Mouse (Mus musculus): ENCODE measurements at regions not wholly inside any gene's neighbourhood (a gene's known extent, or its start where the extent isn't known, plus 50 kb on each side); places are given as distances from the start of the nearest gene placed in this dataset.
A peak's percentile ranks its signal among the peaks of the same experiment; 100 is the strongest.

DNA sequence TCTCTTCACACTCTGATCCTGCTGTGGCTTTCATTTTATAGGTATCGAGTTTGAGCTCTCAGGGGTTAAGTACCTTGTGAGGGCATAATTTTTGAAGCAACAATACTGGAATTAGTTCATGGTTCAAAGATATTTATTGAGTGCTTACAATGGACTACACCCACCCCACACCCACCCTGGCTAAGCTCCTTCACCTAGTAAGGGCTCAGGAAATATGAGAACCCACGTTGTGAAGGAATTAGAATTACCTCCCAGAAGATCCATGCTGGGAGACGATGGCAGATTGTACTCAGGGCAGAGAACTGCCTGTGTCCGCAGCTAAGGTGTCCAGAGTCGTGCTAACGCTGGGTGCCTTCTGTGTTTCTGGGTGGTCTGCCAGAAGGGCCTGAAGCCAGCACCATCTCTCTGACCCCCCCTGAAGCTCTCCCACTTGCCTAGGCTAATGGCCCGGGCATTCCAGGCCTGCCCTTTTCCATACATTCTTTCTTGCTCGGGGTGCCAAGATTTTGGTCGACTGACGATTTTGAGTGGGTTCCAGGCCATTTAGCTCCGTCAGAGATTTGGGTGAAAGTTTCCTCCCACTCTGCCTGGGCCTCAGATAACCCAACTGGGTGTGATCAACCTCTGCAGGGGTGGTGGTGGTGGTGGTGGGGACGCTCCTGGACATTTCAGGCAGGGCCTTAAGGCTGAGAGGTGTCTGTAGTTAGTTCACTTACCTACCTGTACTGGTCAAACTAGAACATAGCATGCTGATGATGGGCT is 67.7 kb upstream of the Bcl6 start:
- H3K4me3 ChIP-seq (ENCODE audit: low read depth, low read length) = no peak overlapping the region
- H3K4me2 ChIP-seq (replicated peaks; ENCODE audit: low read depth) = no peak overlapping the region
- peak; percentile 40 for ATAC-seq
- no peak overlapping the region for H3K9ac ChIP-seq (ENCODE audit: low read depth, low read length)
- H3K27ac ChIP-seq (ENCODE audit: low read depth, low read length) = no peak overlapping the region
- no peaks in the 10 kb centered on the region for H3K36me3 ChIP-seq (ENCODE audit: control insufficient read depth, insufficient read depth)
- H3K4me1 ChIP-seq (replicated peaks; ENCODE audit: control insufficient read depth, insufficient read depth, low read length) = no peaks in the 10 kb centered on the region
- TF ChIP-seq CTCF (IDR thresholded peaks at IDR 0.05; ENCODE audit: low read depth) = no peak
- no peaks in the 10 kb centered on the region for H3K27me3 ChIP-seq (replicated peaks; ENCODE audit: control insufficient read depth, insufficient read depth, low read length)
- no peaks in the 10 kb centered on the region for H3K9me3 ChIP-seq (ENCODE audit: control insufficient read depth)
- 45% methylated on average over 12 of the region's 12 CpGs for WGBS

DNA sequence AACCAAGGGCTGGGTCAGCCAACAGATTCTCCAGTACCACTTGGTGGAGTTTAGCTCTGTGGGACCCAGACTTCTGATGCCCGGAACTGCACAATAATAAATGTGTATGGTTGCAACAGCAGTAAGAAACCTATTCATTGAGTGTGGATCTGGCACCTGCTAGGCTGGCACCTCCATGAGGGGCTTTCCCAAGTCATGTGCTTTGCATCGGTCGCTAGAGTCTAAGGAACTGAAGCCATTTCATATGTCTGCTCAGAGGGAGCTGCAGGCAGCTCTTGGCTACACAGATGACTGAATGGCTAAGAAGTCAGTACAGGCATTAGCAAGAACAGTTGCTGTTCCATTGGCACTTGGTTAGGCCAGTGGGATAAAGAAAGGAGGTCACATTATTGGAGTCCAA is 65.6 kb upstream of the Bcl6 start:
- no peak for ATAC-seq
- Histone ChIP-seq H3K9ac (ENCODE audit: low read depth, low read length) (no peak overlapping the region), H3K4me2 (replicated peaks; ENCODE audit: low read depth) (no peak overlapping the region), H3K27ac (ENCODE audit: low read depth, low read length) (no peak overlapping the region), H3K36me3 (ENCODE audit: control insufficient read depth, insufficient read depth) (no peaks in the 10 kb centered on the region), H3K4me3 (ENCODE audit: low read depth, low read length) (no peak overlapping the region), H3K9me3 (ENCODE audit: control insufficient read depth) (no peaks in the 10 kb centered on the region), H3K4me1 (replicated peaks; ENCODE audit: control insufficient read depth, insufficient read depth, low read length) (no peaks in the 10 kb centered on the region), H3K27me3 (replicated peaks; ENCODE audit: control insufficient read depth, insufficient read depth, low read length) (no peaks in the 10 kb centered on the region)
- WGBS = 99% methylated on average over 3 of the region's 3 CpGs
- no peak for TF ChIP-seq CTCF (IDR thresholded peaks at IDR 0.05; ENCODE audit: low read depth)

DNA sequence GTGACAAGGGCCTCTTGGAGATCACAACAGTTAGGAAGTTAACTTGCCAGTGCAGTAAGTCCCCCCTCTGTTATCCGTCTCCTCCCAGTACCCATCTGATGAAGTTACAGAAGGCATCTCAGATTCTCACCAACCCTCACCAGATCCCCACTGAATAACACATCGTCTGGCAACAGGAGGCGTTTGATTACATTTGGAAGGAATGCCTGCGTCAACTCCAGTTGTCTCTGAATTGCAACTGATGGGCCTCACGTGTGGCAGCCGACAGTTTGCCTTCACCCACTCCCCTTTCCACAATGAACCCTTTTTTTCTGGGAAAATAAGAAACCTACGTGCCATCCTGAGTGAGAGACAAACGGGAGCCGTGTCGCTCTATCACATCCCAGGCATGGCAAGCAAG is 64.8 kb upstream of the Bcl6 start:
- no peaks in the 10 kb centered on the region for H3K9me3 ChIP-seq (ENCODE audit: control insufficient read depth)
- no peak overlapping the region for H3K27ac ChIP-seq (ENCODE audit: low read depth, low read length)
- TF ChIP-seq CTCF (IDR thresholded peaks at IDR 0.05; ENCODE audit: low read depth) = no peak
- H3K4me2 ChIP-seq (replicated peaks; ENCODE audit: low read depth) = no peak overlapping the region
- no peak for ATAC-seq
- no peak overlapping the region for H3K4me3 ChIP-seq (ENCODE audit: low read depth, low read length)
- no peaks in the 10 kb centered on the region for H3K27me3 ChIP-seq (replicated peaks; ENCODE audit: control insufficient read depth, insufficient read depth, low read length)
- 78% methylated on average over 10 of the region's 10 CpGs for WGBS
- H3K4me1 ChIP-seq (replicated peaks; ENCODE audit: control insufficient read depth, insufficient read depth, low read length) = no peaks in the 10 kb centered on the region
- no peak overlapping the region for H3K9ac ChIP-seq (ENCODE audit: low read depth, low read length)
- no peaks in the 10 kb centered on the region for H3K36me3 ChIP-seq (ENCODE audit: control insufficient read depth, insufficient read depth)

DNA sequence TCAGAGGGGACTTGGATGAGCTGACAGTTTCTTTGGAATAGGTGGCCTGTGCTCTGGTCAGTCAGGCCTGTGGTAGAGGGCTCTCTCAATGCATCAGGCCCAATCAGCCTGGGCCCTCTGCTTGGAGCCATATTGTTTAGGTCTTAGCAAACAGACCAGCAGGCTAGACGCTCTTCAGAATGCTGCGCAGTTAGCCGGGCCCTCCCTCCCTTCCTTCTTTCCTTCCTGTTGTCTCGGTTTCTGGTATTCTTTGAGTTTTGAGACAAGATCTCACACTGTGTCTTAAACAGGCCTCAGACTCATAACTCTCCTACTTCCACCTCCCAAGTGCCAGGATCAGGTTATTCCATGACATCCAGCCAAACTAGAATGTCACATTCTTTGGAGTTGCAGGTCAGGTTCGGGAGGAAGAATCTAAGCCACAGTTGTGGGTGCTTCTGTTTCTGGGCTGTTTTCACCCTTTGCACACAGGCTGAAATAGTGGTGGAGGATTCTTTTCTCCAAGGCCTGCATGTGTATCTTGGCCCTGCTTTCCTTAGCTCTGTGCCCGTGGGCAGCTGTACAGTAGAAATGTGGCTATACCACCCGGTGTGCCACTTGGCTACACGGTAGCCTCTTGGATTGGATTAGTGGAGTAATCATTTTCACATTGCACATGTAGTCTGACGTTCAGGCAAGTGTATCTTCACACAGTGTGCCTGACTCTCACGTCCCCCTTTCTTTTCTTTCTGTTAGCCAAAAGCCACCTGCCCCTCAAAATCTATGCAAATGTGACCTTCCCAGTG is 62.4 kb upstream of the Bcl6 start:
- Histone ChIP-seq H3K9ac (ENCODE audit: low read depth, low read length) (no peak overlapping the region), H3K4me1 (replicated peaks; ENCODE audit: control insufficient read depth, insufficient read depth, low read length) (no peaks in the 10 kb centered on the region), H3K4me3 (ENCODE audit: low read depth, low read length) (no peak overlapping the region), H3K27ac (ENCODE audit: low read depth, low read length) (no peak overlapping the region), H3K9me3 (ENCODE audit: control insufficient read depth) (no peaks in the 10 kb centered on the region), H3K36me3 (ENCODE audit: control insufficient read depth, insufficient read depth) (no peaks in the 10 kb centered on the region), H3K27me3 (replicated peaks; ENCODE audit: control insufficient read depth, insufficient read depth, low read length) (no peaks in the 10 kb centered on the region), H3K4me2 (replicated peaks; ENCODE audit: low read depth) (no peak overlapping the region)
- no peak for ATAC-seq
- TF ChIP-seq CTCF (IDR thresholded peaks at IDR 0.05; ENCODE audit: low read depth) = no peak
- WGBS = 86% methylated on average over 10 of the region's 10 CpGs

DNA sequence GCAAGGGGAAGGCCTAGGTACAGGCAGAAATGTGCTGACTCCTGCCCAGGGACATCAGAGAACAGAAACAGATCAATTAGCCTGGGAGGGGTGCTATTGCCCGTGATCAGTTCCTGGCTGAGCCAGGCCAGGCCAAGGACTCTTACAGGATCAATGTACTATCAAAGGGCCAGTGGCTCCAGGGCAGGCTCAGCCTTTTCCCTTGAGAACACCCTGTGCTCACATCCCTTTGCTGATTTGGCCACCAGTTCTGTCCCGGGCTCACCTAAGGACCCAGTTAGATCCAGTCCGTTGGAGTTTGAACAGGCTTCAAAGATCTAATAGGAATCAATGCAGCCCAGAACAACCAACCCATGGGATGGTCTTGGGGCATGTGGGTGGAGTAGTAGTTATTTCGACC is 55.1 kb upstream of the Bcl6 start:
- ATAC-seq = no peak
- no peaks in the 10 kb centered on the region for H3K27me3 ChIP-seq (replicated peaks; ENCODE audit: control insufficient read depth, insufficient read depth, low read length)
- no peak overlapping the region for H3K4me2 ChIP-seq (replicated peaks; ENCODE audit: low read depth)
- no peak overlapping the region for H3K4me3 ChIP-seq (ENCODE audit: low read depth, low read length)
- WGBS = 83% methylated on average over 4 of the region's 4 CpGs
- TF ChIP-seq CTCF (IDR thresholded peaks at IDR 0.05; ENCODE audit: low read depth) = no peak
- H3K27ac ChIP-seq (ENCODE audit: low read depth, low read length) = no peak overlapping the region
- H3K36me3 ChIP-seq (ENCODE audit: control insufficient read depth, insufficient read depth) = no peaks in the 10 kb centered on the region
- H3K9ac ChIP-seq (ENCODE audit: low read depth, low read length) = no peak overlapping the region
- no peaks in the 10 kb centered on the region for H3K4me1 ChIP-seq (replicated peaks; ENCODE audit: control insufficient read depth, insufficient read depth, low read length)
- H3K9me3 ChIP-seq (ENCODE audit: control insufficient read depth) = no peaks in the 10 kb centered on the region

DNA sequence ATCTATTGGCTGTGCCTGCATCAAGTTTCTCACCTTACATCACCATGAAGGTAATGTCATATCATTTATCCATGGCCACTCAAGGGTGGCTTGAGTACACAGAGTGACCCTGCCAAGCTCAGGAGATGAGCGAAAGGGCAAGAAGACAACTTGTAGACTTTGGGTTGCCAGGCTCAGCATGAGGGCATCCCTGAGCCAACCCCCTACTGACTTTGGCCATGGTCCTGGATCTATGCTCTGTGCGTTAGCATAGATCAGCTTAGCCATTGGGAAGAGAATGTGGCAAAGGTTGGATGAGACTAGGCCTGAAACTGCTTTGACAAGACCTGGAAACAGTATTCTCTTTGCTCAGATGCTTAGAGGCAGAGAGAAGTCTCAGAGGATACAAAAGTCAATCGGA is 54.3 kb upstream of the Bcl6 start:
- Histone ChIP-seq H3K9me3 (ENCODE audit: control insufficient read depth) (no peaks in the 10 kb centered on the region), H3K36me3 (ENCODE audit: control insufficient read depth, insufficient read depth) (no peaks in the 10 kb centered on the region), H3K4me3 (ENCODE audit: low read depth, low read length) (no peak overlapping the region), H3K27ac (ENCODE audit: low read depth, low read length) (no peak overlapping the region), H3K4me1 (replicated peaks; ENCODE audit: control insufficient read depth, insufficient read depth, low read length) (no peaks in the 10 kb centered on the region), H3K4me2 (replicated peaks; ENCODE audit: low read depth) (no peak overlapping the region), H3K27me3 (replicated peaks; ENCODE audit: control insufficient read depth, insufficient read depth, low read length) (no peaks in the 10 kb centered on the region), H3K9ac (ENCODE audit: low read depth, low read length) (no peak overlapping the region)
- ATAC-seq = no peak
- TF ChIP-seq CTCF (IDR thresholded peaks at IDR 0.05; ENCODE audit: low read depth) = no peak
- WGBS = 91% methylated on average over 3 of the region's 3 CpGs

Data from intestine, postnatal 0 days (tissue).